Mouse (Mus musculus) liver, postnatal 0 days (tissue): ENCODE measurements around the gene Cnih2. TPM values are rescaled to one million over a fixed set of nuclear protein-coding genes. Genes with fewer than 3 reads are reported as not detected.

Experiments
- ATAC-seq: fragments of 200-750 bp; cut with Nextera tagmentation; 2 replicates; pipeline ENCODE4 v1.8.0; 2017; ENCODE audit warnings: mild to moderate bottlenecking, moderate library complexity
- DNase-seq: peaks from one replicate; pipeline ENCODE4 v3.0.0-alpha.2; 2016
- H3K27ac ChIP-seq: fragments of 300-500 bp; sonication (generic); 2 replicates; pipeline ENCODE4 v1.5.1; 2014; ENCODE audit warnings: antibody characterized with exemption, moderate library complexity, mild to moderate bottlenecking, low read depth
- H3K27me3 ChIP-seq: fragments of 300-500 bp; sonication (generic); 2 replicates; pipeline ENCODE4 v1.6.1; 2014; ENCODE audit warnings: low read length, control low read depth, mixed read lengths; ENCODE audit not compliant: insufficient read depth
- H3K36me3 ChIP-seq: fragments of 300-500 bp; sonication (generic); replicated peaks from 2 replicates; pipeline ENCODE4 v1.6.1; 2014; ENCODE audit warnings: mild to moderate bottlenecking, control low read depth, low read length, moderate library complexity, mixed read lengths; ENCODE audit not compliant: insufficient read depth
- H3K4me1 ChIP-seq: fragments of 300-500 bp; sonication (generic); 2 replicates; pipeline ENCODE4 v1.6.1; 2014; ENCODE audit warnings: antibody characterized with exemption, mild to moderate bottlenecking, control low read depth; ENCODE audit not compliant: insufficient read depth
- H3K4me2 ChIP-seq: fragments of 300-500 bp; sonication (generic); 2 replicates; pipeline ENCODE4 v1.6.1; 2014; ENCODE audit warnings: low read depth, mild to moderate bottlenecking, low read length, moderate library complexity, mixed read lengths
- H3K4me3 ChIP-seq: fragments of 300-500 bp; sonication (generic); 2 replicates; pipeline ENCODE4 v1.5.1; 2014; ENCODE audit warnings: low read depth, low read length
- H3K9ac ChIP-seq: fragments of 300-500 bp; sonication (generic); replicated peaks from 2 replicates; pipeline ENCODE4 v1.6.1; 2014; ENCODE audit warnings: mild to moderate bottlenecking, moderate library complexity
- H3K9me3 ChIP-seq: fragments of 300-500 bp; sonication (generic); 2 replicates; pipeline ENCODE4 v1.6.1; 2016; ENCODE audit warnings: mild to moderate bottlenecking, control low read depth, low read length, mixed read lengths
- CTCF ChIP-seq: sonication (generic); IDR thresholded peaks from 2 replicates; pipeline ENCODE4 v1.5.1; 2016; ENCODE audit warnings: antibody characterized with exemption, low read depth
- EP300 ChIP-seq: IDR thresholded peaks from 2 replicates; pipeline ENCODE4 v1.6.1; 2016; ENCODE audit warnings: antibody characterized with exemption, low read depth, mild to moderate bottlenecking
- WGBS: fragments of 180-500 bp; shearing (Covaris S2); extraction: QIAGEN DNeasy Blood & Tissue Kit; methylation state at CpG from one replicate; pipeline ENCODE4 v1.1.7; 2014; ENCODE audit not compliant: insufficient replicate concordance; 5-methylcytosine and 5-hydroxymethylcytosine counted together
- polyA plus RNA-seq: library from polyadenylated mRNA; unstranded; fragments of >200 nt; fragmentation: Nextera tagmentation; extraction: Ambion mirVana; gene quantifications from 2 replicates; pipeline ENCODE4 v1.2.1, GENCODE M21; 2015

Gene Cnih2
- polyA plus RNA-seq, 1 experiment from 2014 or later = 0.18 TPM

DNA sequence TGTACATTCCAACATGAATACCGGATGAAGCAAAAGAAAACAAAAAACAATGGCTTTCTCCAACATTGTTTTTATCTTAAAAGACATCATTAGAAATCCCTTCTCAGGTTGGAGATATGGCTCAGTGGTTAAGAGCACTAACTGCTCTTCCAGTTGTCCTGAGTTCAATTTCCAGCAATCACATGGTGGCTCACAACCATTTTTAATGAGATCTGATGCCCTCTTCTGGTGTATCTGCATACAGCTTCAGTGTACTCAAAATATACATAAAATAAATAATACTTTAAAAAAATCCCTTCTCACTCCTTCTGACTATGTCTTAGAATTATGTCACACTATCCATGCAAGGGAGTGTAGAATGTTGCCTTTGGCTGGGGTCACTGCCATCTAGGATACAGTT is 19.0 kb downstream of the Cnih2 start:
- ATAC-seq (no peak), DNase-seq (no peak)
- Histone ChIP-seq H3K4me2 (no peak overlapping the region), H3K9ac (no peak overlapping the region), H3K4me3 (no peak overlapping the region), H3K4me1 (no peaks in the 10 kb centered on the region), H3K36me3 (no peaks in the 10 kb centered on the region), H3K9me3 (no peaks in the 10 kb centered on the region), H3K27me3 (peaks cover 48% of the 10 kb centered on the region), H3K27ac (no peak overlapping the region)
- WGBS = 76% methylated on average over 1 of the region's 1 CpGs
- TF ChIP-seq EP300 (no peak), CTCF (no peak)

DNA sequence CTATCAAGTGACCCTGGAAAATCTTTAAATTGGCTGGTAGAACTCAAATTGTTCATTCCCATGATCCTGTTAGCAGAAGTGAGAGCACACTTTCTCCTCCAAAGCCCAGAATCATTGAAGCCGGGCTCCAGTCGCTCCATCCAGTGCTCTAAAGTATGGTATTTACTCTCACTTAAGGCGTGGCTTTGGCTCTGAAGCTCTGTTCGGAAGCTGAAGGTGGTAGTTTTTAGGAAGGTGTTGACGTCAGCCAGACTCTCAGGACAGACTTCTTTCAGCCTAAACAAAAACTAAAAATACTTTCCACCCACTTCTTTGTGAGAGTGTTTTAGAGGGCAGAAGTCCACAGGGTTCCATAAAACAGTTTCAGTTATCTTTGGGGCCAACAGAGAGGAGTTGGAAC is 24.8 kb downstream of the Cnih2 start:
- ATAC-seq = no peak
- TF ChIP-seq EP300 (no peak), CTCF (no peak)
- H3K4me2 ChIP-seq = no peak overlapping the region

DNA sequence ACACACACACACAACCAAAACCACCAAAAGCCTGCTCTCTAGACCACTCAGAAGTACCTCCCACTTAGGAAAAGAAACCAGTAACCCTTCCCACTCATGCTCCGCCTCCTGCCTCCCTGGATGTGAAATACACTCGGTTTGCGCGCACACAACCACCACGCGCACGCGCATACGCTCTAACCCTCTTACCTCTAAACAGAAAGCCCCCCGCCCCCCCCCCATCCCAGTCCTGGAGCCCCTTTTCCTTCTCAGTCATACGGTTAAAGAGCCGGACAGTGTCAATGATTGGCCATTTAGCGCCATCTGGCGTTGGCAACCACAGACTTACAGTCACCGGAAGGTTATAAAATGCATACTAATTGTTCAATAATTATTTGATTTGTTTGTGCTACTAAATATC is 25.3 kb downstream of the Cnih2 start:
- Histone ChIP-seq H3K9me3 (no peaks in the 10 kb centered on the region), H3K9ac (no peak overlapping the region), H3K27me3 (peaks cover 46% of the 10 kb centered on the region), H3K4me3 (peak overlapping the region; percentile 50), H3K4me2 (peak overlapping the region; percentile 83), H3K4me1 (peaks cover 23% of the 10 kb centered on the region), H3K36me3 (no peaks in the 10 kb centered on the region), H3K27ac (no peak overlapping the region)
- DNase-seq = peak; percentile 78
- TF ChIP-seq EP300 (no peak), CTCF (peak; percentile 75)
- WGBS = 1% methylated on average over 15 of the region's 15 CpGs
- no peak; the same call in 1 of the 2 replicates for ATAC-seq

More for the DNA sequence above, 24.8 kb downstream of the Cnih2 start:
- no peak overlapping the region for H3K27ac ChIP-seq
- no peak overlapping the region for H3K4me3 ChIP-seq
- no peaks in the 10 kb centered on the region for H3K9me3 ChIP-seq
- H3K4me1 ChIP-seq = peaks cover 20% of the 10 kb centered on the region
- WGBS = 32% methylated on average over 5 of the region's 5 CpGs
- no peak overlapping the region for H3K9ac ChIP-seq
- peaks cover 45% of the 10 kb centered on the region for H3K27me3 ChIP-seq
- H3K36me3 ChIP-seq = no peaks in the 10 kb centered on the region
- DNase-seq = no peak

DNA sequence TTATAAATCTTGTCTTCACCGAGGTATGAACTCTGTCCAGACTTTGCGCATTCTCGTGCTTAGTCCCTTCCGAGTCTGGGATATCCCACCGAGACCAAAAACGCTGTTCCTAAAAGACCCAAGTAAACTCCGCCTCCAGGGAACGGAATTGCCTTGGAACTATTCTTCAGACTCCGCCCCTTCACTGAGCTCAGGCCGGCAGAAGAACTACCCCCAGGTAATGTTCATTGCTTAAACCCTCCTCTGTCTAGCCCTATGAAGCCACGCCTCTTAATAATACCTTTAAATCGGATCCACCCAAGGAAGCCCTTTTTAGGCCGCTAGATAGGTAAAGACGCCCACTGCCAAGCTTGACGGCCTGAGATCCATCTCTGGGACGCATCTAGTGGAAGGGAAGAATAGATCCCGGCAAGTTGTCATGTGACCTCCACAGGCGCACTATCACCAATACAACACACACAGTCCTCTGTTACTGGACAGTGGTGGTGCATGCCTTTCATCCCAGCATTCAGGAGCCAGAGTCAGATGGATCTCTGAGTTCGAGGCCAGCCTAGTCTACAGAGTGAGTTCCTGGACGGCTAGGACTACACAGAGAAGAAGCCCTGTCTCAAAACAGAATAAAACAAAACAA is 25.8 kb downstream of the Cnih2 start:
- Histone ChIP-seq H3K36me3 (no peaks in the 10 kb centered on the region), H3K9me3 (no peaks in the 10 kb centered on the region), H3K4me2 (peak overlapping the region; percentile 83), H3K4me1 (peaks cover 28% of the 10 kb centered on the region), H3K4me3 (peak overlapping the region; percentile 50), H3K27me3 (peaks cover 50% of the 10 kb centered on the region), H3K9ac (no peak overlapping the region), H3K27ac (no peak overlapping the region)
- DNase-seq (no peak), ATAC-seq (peak; percentile 26; the same call in 1 of the 2 replicates)
- 5% methylated on average over 20 of the region's 20 CpGs for WGBS
- no peak for TF ChIP-seq CTCF
- TF ChIP-seq EP300 = no peak

DNA sequence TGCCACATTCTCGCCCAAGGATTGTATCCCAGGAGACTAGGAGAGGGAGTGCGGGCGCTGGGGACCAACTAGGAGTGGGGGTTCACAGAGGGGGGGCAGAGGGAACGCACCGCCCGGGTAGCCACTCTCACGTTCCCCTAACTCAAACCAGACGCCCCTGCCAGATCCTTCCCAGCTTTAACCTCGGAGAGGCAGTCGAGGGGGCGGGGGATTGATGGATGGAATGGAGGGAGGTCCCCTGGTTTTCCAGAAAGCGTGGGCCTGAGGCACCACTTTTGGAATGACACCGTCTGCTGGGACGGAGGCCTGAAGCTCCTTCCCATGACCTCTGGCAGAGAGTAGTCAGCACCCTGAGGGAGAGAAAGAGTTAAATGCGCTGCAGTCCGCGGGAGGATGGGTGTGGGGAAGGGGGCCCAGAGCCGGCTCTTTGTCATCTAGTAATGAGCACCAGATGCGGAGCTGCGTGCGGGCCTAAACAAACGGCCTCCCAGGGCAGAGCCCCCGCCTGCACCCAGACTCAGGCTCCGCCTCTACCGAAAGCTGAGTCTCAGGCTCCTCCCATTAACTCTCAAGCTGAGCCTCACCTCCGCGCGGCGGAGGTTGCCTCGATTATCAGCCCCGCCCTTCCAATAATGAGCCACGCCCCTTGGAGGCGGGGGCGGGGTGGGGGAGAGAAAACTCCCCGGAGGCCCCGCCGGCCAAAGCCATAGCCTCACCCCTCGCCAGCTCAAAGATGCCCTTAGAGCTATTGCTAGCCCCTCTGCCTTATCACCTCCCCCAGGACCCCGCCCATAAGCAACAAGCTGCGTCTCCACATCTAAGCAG is 26.6 kb downstream of the Cnih2 start:
- DNase-seq = peak; percentile 80
- peak overlapping the region; percentile 83 for H3K4me2 ChIP-seq
- no peak for TF ChIP-seq EP300
- TF ChIP-seq CTCF = no peak
- WGBS = 3% methylated on average over 40 of the region's 40 CpGs
- H3K4me1 ChIP-seq = peaks cover 28% of the 10 kb centered on the region
- H3K36me3 ChIP-seq = no peaks in the 10 kb centered on the region
- no peaks in the 10 kb centered on the region for H3K9me3 ChIP-seq
- peaks cover 54% of the 10 kb centered on the region for H3K27me3 ChIP-seq
- peak; percentile 76 for ATAC-seq
- peak overlapping the region; percentile 18; the same call in 1 of the 2 replicates for H3K9ac ChIP-seq
- peak overlapping the region; percentile 50 for H3K4me3 ChIP-seq
- H3K27ac ChIP-seq = no peak overlapping the region

DNA sequence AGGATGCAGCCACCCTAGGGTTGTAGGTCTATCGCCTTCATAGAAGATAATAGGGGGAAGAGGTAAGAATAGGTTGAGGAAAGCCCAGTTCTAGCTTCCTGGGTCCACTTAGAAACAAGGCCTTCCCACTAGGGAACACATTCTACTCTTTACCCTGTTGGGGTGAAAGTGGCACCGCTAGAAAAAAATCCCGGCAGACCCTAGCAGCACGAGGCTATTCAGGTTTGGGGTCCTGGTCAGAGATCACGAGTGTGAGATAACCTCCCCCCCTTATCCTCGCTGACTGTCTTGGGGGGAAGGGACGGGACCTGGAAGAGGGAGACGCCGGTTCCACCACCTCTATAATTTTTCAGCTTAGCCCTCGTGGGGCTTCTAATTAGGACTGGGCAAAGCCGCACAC is 27.2 kb downstream of the Cnih2 start:
- Histone ChIP-seq H3K9ac (no peak overlapping the region), H3K4me1 (peaks cover 28% of the 10 kb centered on the region), H3K27me3 (peaks cover 55% of the 10 kb centered on the region), H3K4me2 (peak overlapping the region; percentile 83), H3K36me3 (no peaks in the 10 kb centered on the region), H3K27ac (no peak overlapping the region), H3K9me3 (no peaks in the 10 kb centered on the region), H3K4me3 (0 out of 2 replicates have a peak overlapping the region, but pooled peaks have one; percentile 50)
- no peak for TF ChIP-seq CTCF
- no peak for TF ChIP-seq EP300
- 17% methylated on average over 10 of the region's 11 CpGs for WGBS
- ATAC-seq (no peak), DNase-seq (no peak)
